Mouse (Mus musculus): ENCODE results near the gene Ndrg3.
"Not testable (repeated sequence)": the region's sequence is repeated elsewhere in the genome, so short reads cannot be mapped to it uniquely, and the experiment has no call there.

The Ndrg3 gene

GRCm38 (mm10) chr2:156998263-156998662 is 6.4 kb upstream of the Ndrg3 start:
- no peak for DNase-seq (ENCODE audit: low spot score)

DNA sequence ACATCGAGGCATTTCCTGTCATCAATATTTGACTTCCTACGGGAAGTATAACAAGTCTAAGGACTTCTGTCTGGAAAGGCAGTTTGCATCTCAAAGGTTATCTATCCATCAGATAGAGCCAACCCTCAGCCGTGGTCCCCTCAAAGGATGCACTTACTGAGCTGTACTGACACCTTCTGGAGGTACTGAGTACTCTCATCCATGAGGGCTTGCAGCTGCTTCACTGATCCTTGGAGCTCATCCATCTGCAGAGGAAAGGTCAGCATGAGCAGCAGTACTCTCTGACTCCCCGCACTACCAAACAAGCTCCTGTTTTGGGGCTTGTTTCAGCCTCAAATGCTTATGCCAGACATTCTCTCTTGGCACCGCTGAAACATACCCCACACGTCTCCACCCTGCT is 4.7 kb upstream of the Ndrg3 start:
- peak; percentile 69 for DNase-seq (ENCODE audit: low spot score)

GRCm38 (mm10) chr2:156990727-156991431 is 977 bp downstream of the Ndrg3 start:
- DNase-seq (ENCODE audit: low spot score) = peak; percentile 29

- no peak for DNase-seq (ENCODE audit: low spot score)
These were observed 4.5 kb downstream of the Ndrg3 start for GRCm38 (mm10) chr2:156987316-156987715.

GRCm38 (mm10) chr2:156982864-156983263 is 9.0 kb downstream of the Ndrg3 start:
- peak; percentile 54 for DNase-seq (ENCODE audit: low spot score)

DNA sequence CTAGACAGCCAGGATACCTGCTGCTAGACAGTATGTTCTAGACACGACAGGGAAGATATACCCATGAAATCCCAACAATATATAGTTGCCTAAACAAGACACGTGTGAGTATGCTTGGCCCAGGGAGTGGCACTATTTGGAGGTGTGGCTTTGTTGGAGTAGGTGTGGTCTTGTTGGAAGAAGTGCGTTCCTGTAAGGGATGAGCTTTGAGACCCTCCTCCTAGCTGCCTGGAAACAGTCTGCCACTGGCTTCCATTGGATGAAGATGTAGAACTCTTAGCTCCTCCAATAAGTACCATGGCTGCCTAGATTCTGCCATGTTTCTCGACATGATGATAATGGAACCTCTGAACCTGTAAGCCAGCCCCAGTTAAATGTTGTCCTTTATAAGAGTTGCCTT is 10.6 kb downstream of the Ndrg3 start:
- DNase-seq (ENCODE audit: low spot score) = no peak

GRCm38 (mm10) chr2:156980059-156980458 is 11.8 kb downstream of the Ndrg3 start:
- DNase-seq (ENCODE audit: low spot score) = no peak

DNA sequence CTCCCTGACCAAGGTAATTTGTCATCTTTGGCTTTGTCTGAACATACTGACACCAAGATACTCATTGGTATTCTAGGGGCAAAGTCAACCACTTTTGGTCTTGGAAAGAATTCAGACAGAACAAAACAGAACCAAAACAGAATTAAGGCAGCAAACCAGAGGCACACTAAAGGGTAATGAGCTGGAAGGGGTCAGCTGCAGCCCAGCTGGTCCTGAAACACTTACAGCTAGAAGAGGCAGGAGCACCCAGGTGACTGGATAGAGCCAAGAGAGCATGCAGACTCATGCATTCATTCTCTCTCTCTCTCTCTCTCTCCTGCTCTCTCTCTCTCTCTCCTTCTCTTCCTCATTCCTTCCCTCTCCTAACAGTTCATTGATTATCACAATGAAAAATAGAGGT is 15.1 kb downstream of the Ndrg3 start:
- DNase-seq (ENCODE audit: low spot score) = no peak

DNA sequence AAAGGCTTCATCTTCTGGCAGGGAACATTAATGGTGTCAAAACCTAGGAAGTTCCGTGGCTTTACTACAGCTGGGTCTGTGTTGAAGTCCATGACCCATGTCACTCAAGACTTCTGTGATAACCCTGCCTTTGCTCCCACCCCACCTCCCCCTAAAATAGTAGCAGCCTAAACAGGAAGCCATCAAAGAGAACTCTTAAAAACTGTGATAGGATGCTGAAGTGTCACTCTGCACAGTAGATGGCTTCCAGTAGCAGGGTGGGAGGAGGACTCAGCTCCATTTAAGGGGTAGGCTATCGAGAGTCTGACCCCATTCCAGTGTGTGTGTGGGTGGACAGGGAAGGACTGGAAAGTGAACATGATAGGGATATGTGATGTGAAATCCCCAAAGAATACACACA is 16.9 kb downstream of the Ndrg3 start:
- DNase-seq (ENCODE audit: low spot score) = no peak

DNA sequence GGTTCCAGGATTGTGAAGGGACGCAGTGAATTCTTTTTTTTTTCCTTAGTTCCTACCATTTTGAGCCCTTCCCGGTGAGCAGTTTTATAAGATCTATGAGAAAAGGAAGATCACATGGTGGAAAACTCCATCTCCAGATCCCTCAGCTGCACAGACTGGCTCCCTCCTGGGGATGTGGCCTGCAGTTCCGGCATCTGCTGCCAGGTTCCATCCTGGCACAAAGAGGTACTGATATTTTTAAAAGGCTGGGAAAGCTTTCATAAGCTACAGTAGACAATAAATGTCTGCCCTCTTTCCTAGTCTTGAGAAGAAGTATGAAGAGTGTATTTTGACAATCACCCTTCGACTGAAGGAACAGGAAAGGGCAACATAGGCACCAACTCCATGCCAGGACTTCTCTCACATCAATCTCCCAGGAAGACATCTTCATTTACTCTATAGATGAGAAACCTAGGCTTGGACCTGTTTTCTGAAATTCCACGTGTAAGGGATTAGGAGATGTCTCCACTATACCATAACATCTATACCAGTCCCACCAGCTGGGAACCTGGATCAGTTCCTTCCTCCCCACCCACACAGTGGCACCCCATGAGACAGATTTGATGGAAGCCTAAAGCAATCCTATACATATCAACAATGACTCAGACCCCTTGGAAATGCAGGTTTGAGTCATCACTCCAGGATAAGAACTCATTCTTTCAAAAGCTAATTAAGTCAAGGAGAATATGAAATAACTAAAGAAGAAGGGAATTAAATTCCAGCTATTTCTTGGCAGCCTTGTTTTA is 18.3 kb downstream of the Ndrg3 start:
- DNase-seq (ENCODE audit: low spot score) = no peak

DNA sequence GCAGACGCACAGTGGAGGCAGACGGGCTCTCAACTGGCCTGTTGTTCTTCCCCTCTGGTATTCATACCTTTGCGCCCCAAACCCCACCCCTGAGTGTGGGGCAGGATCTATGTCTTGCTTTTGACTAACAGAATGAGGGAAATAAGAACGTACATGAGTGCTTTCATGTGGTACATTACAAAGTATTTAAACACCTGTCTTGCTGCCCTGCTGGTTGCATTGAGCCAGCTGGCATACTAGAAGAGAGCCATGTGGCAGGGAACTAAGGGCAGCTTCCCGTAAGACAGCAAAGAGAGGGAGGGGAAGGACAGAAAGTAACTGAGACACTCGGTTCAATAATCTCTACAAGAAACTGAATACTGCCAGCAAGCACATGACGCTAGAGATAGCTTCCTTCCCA is 21.6 kb downstream of the Ndrg3 start:
- no peak for DNase-seq (ENCODE audit: low spot score)

DNA sequence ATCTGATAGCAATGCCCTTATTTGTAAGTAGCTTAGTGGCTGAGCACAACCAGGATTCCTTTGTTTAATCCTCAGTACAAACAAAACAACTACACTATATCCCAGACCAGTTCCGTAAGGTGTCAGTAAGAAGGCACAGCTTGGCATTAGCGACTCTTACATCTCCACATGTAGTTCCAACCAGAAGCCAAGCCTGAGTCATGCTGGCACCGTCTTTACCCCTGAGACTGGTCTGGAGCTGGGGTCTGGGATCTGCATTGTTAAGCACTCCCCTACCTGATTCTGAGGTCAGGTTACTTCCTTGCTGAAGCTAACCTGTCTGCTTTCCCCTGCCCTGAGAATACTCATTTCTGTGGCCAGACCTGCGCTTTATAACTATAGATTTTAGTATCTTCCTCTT is 23.4 kb downstream of the Ndrg3 start:
- no peak for DNase-seq (ENCODE audit: low spot score)

DNA sequence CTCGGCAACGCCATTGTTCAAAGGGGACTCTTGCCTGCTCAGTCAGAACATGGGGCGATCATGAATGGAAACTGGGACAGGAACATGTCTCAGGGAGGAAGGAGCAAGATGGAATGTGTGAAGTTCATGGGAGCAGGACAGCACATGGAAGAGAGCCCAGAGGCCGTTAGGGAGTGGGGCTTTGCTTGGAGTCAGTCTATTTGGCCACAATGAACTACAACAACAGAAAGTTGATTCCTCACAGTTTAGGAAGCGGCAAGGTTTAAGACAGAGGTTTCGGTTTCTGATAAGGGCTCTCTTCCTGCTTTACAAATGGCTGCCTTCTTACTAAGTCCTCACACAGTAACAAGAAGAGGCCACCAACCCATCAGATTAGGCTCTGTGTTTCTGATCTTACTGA is 24.5 kb downstream of the Ndrg3 start:
- no peak for DNase-seq (ENCODE audit: low spot score)

- no peak for DNase-seq (ENCODE audit: low spot score)
These were observed 28.0 kb downstream of the Ndrg3 start for GRCm38 (mm10) chr2:156963891-156964290.

DNA sequence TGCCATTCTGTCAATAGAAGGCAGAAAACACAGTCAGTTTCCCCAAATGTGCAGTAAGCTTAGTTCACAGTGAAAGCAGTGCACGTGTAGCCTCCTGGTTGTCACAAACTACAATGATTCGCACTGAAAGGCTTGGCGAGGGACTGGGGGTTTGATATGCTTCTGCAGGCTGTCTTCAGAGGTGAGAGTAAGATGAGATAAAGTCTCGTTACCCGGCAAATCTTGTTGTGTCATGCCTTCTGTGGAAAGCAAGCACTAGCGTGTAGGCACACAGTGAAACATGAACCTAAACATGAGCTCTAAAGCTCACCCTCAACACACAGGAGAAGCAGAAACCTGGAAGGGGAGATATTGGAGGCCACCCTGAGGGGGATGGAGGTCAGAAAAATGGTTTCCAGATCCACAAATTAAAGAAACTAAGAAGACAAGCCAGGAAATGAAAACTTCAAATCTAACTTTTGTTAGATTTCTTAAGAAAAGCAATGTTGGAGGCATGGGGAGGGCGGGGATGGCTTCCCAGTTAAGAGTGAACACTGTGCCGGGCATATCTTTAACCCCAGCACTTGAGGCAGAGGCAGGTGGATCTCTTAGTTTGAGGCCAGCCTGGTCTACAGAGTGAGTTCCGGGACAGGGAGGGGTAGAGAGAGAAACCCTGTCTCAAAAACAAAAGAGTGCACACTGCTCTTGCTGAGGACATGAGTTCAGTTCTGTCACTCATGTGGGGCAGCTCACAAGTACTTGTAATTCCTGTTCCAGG is 33.2 kb downstream of the Ndrg3 start:
- no peak for DNase-seq (ENCODE audit: low spot score)

GRCm38 (mm10) chr2:156957035-156957434 is 34.8 kb downstream of the Ndrg3 start:
- DNase-seq (ENCODE audit: low spot score) = no peak

DNA sequence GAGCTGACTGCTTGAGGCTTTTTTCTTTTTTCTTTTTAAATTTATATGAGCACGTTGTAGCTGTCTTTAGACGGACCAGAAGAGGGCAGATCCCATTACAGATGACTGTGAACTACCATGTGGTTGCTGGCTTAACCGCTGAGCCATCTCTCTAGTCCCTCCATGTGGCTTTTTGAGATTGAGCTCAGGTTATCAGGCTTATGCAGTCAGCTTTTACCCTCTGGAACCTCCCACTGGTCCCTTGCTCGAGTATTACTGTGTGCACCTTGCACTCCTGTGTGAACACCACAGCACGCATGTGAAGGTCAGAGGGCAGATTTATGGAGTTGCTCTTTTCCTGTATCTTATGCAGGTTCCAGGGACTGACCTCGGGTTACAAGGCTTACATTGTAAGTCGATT is 35.5 kb downstream of the Ndrg3 start:
- no peak for DNase-seq (ENCODE audit: low spot score)

- DNase-seq (ENCODE audit: low spot score) = no peak
These were observed 37.4 kb downstream of the Ndrg3 start for GRCm38 (mm10) chr2:156954463-156954862.

DNA sequence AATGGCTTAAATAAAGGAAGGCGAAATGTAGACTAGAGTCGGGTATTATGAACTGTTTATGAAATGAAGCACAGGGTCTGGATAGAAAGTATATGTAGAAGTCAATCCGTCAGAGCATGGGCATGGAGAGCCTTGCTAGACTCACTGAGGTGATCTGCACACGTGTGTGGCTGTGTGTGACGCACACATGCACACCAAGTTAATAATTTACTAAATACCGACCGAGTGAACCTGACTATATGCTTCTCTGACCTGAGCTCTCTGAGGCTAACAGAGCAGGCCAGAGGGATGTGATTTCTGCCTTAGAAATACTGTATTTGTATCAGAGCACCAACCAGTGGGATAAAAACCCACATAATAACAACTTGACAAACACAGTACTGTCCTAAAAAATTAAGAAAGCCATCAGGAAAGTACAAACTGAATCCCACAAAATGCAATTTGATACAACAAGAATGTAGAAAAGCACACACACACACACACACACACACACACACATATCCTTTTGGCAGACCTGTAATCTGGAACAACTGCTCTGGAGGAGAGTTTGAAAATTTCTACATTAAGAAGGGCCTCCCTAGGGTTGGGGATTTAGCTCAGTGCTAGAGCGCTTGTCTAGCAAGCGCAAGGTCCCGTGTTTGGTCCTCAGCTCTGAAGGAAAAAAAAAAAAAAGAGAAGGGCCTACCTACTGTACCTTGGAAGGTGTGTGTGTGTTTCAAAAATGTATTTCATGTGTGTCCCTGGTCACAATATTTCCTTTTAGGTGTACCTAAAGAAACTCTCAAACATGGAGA is 40.4 kb downstream of the Ndrg3 start:
- DNase-seq (ENCODE audit: low spot score) = no peak

DNA sequence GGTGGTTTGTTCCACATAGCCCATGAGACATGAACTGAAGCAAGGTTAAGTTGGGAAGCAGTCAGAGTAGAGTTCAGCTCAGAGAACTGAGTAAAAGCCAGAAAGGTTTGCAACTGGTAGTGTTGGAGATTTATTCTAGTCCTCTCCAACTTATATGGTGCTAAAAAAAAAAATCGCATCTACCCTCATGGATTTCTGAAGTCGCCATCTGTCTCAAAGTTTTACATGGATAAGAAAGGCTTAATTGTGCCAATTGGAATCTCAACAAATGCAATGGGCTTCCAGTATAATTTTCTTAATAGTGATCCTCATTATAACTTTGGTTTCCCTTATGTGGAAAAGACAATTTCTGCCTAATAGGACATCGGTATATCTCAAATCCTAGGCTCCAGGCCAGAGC is 41.0 kb downstream of the Ndrg3 start:
- DNase-seq (ENCODE audit: low spot score) = no peak

- not testable (repeated sequence) for DNase-seq (ENCODE audit: low spot score)
These were observed 50.3 kb downstream of the Ndrg3 start for GRCm38 (mm10) chr2:156941523-156941922.

DNA sequence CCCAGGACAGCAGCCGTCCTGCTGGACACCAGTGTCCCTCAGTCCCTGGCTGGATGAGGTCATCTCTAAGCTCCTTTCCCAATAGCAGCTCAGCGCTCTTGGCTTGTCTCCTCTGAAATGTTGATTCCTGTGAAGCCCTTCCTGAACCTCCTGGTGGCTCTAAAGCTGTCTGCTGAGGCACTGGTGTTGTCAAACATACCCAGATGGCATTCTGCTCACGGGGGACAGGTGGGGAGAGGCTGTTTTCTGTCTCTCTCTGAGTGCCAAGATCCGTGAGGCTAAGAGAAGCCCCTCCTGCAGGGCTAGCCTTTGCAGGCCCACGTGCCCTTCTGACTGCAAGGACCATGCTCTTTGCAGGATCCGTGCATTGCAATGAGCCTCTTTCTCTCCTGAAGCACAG is 51.9 kb downstream of the Ndrg3 start:
- DNase-seq (ENCODE audit: low spot score) = not testable (repeated sequence)

Data from MN1 (cell line).